Mouse (Mus musculus): Measurements from ENCODE around the gene Car14.

GRCm38 (mm10) chr3:95870976-95871375 lies 33.5 kb downstream of the Car14 start:
- TF ChIP-seq CTCF (IDR thresholded peaks at IDR 0.05; ENCODE audit: low read depth) (no peak), EP300 (IDR thresholded peaks at IDR 0.05; ENCODE audit: low read depth) (no peak)

All from heart, postnatal 0 days (tissue).